Mouse (Mus musculus): ENCODE measurements around the gene Rbm5. TPM values are rescaled to one million over a fixed set of nuclear protein-coding genes. Genes with fewer than 3 reads are reported as not detected.
A peak's percentile ranks its signal among the peaks of the same experiment; 100 is the strongest.

The Rbm5 gene
- polyA plus RNA-seq, 1 experiment from 2014 or later: 204 TPM

- Histone ChIP-seq H3K4me3 (ENCODE audit: low read depth, low read length) (no peak overlapping the region), H3K36me3 (ENCODE audit: control insufficient read depth, insufficient read depth, low read length) (no peaks in the 10 kb centered on the region), H3K9ac (replicated peaks; ENCODE audit: low read depth, low read length) (no peak overlapping the region), H3K4me1 (ENCODE audit: control insufficient read depth, insufficient read depth, low read length) (peaks cover 29% of the 10 kb centered on the region), H3K27ac (ENCODE audit: low read length) (peak overlapping the region; percentile 23; the same call in 1 of the 2 replicates), H3K27me3 (ENCODE audit: control insufficient read depth, insufficient read depth, low read length) (no peaks in the 10 kb centered on the region), H3K9me3 (ENCODE audit: control insufficient read depth, low read depth, low read length) (no peaks in the 10 kb centered on the region), H3K4me2 (replicated peaks; ENCODE audit: low read depth, low read length) (no peak overlapping the region)
- no peak for ATAC-seq (ENCODE audit: insufficient number of reproducible peaks, insufficient read depth, low FRiP score, low read depth)
- whole genome bisulfite sequencing: 91% methylated on average over 1 of the region's 1 CpGs
Observed at GRCm38 (mm10) chr9:107724796-107725195, 46.0 kb downstream of the Rbm5 start.

GRCm38 (mm10) chr9:107723794-107724531 is 46.8 kb downstream of the Rbm5 start:
- H3K4me3 ChIP-seq (ENCODE audit: low read depth, low read length): no peak overlapping the region
- peaks cover 29% of the 10 kb centered on the region for H3K4me1 ChIP-seq (ENCODE audit: control insufficient read depth, insufficient read depth, low read length)

GRCm38 (mm10) chr9:107723292-107723691 is 47.5 kb downstream of the Rbm5 start:
- Histone ChIP-seq H3K36me3 (ENCODE audit: control insufficient read depth, insufficient read depth, low read length) (no peaks in the 10 kb centered on the region), H3K9ac (replicated peaks; ENCODE audit: low read depth, low read length) (no peak overlapping the region), H3K4me2 (replicated peaks; ENCODE audit: low read depth, low read length) (peak overlapping the region; percentile 32), H3K4me1 (ENCODE audit: control insufficient read depth, insufficient read depth, low read length) (peaks cover 29% of the 10 kb centered on the region), H3K9me3 (ENCODE audit: control insufficient read depth, low read depth, low read length) (no peaks in the 10 kb centered on the region), H3K4me3 (ENCODE audit: low read depth, low read length) (no peak overlapping the region), H3K27ac (ENCODE audit: low read length) (peak overlapping the region; percentile 23; the same call in 1 of the 2 replicates), H3K27me3 (ENCODE audit: control insufficient read depth, insufficient read depth, low read length) (no peaks in the 10 kb centered on the region)
- ATAC-seq (ENCODE audit: insufficient number of reproducible peaks, insufficient read depth, low FRiP score, low read depth): peak; percentile 83
- WGBS: 27% methylated on average over 6 of the region's 6 CpGs

More at GRCm38 (mm10) chr9:107723794-107724531, 46.8 kb downstream of the Rbm5 start:
- H3K4me2 ChIP-seq (replicated peaks; ENCODE audit: low read depth, low read length): peak overlapping the region; percentile 32
- WGBS: 1% methylated on average over 10 of the region's 11 CpGs
- peak; percentile 56; the same call in 1 of the 2 replicates for ATAC-seq (ENCODE audit: insufficient number of reproducible peaks, insufficient read depth, low FRiP score, low read depth)
- H3K27me3 ChIP-seq (ENCODE audit: control insufficient read depth, insufficient read depth, low read length): no peaks in the 10 kb centered on the region
- H3K27ac ChIP-seq (ENCODE audit: low read length): peak overlapping the region; percentile 23; the same call in 1 of the 2 replicates
- H3K9me3 ChIP-seq (ENCODE audit: control insufficient read depth, low read depth, low read length): no peaks in the 10 kb centered on the region
- H3K36me3 ChIP-seq (ENCODE audit: control insufficient read depth, insufficient read depth, low read length): no peaks in the 10 kb centered on the region
- no peak overlapping the region for H3K9ac ChIP-seq (replicated peaks; ENCODE audit: low read depth, low read length)

- H3K36me3 ChIP-seq (ENCODE audit: control insufficient read depth, insufficient read depth, low read length): no peaks in the 10 kb centered on the region
- H3K27me3 ChIP-seq (ENCODE audit: control insufficient read depth, insufficient read depth, low read length): no peaks in the 10 kb centered on the region
- no peak overlapping the region for H3K4me3 ChIP-seq (ENCODE audit: low read depth, low read length)
- H3K9me3 ChIP-seq (ENCODE audit: control insufficient read depth, low read depth, low read length): no peaks in the 10 kb centered on the region
- WGBS: 74% methylated on average over 10 of the region's 10 CpGs
- H3K27ac ChIP-seq (ENCODE audit: low read length): no peak overlapping the region
- ATAC-seq (ENCODE audit: insufficient number of reproducible peaks, insufficient read depth, low FRiP score, low read depth): no peak
- H3K4me2 ChIP-seq (replicated peaks; ENCODE audit: low read depth, low read length): no peak overlapping the region
- H3K4me1 ChIP-seq (ENCODE audit: control insufficient read depth, insufficient read depth, low read length): peaks cover 46% of the 10 kb centered on the region
- no peak overlapping the region for H3K9ac ChIP-seq (replicated peaks; ENCODE audit: low read depth, low read length)
Observed at GRCm38 (mm10) chr9:107718781-107719540, 51.8 kb downstream of the Rbm5 start.

- peak; percentile 50; the same call in 1 of the 2 replicates for ATAC-seq (ENCODE audit: insufficient number of reproducible peaks, insufficient read depth, low FRiP score, low read depth)
- H3K4me1 ChIP-seq (ENCODE audit: control insufficient read depth, insufficient read depth, low read length): peaks cover 35% of the 10 kb centered on the region
- no peaks in the 10 kb centered on the region for H3K36me3 ChIP-seq (ENCODE audit: control insufficient read depth, insufficient read depth, low read length)
- no peak overlapping the region for H3K9ac ChIP-seq (replicated peaks; ENCODE audit: low read depth, low read length)
- no peak overlapping the region for H3K4me3 ChIP-seq (ENCODE audit: low read depth, low read length)
- H3K4me2 ChIP-seq (replicated peaks; ENCODE audit: low read depth, low read length): 0 out of 2 replicates have a peak overlapping the region, but pooled peaks have one; percentile 3
- H3K27me3 ChIP-seq (ENCODE audit: control insufficient read depth, insufficient read depth, low read length): no peaks in the 10 kb centered on the region
- no peaks in the 10 kb centered on the region for H3K9me3 ChIP-seq (ENCODE audit: control insufficient read depth, low read depth, low read length)
- 25% methylated on average over 6 of the region's 6 CpGs for WGBS
- H3K27ac ChIP-seq (ENCODE audit: low read length): peak overlapping the region; percentile 66; the same call in 1 of the 2 replicates
Observed at GRCm38 (mm10) chr9:107716951-107717350, 53.8 kb downstream of the Rbm5 start.

- no peak overlapping the region for H3K4me2 ChIP-seq (replicated peaks; ENCODE audit: low read depth, low read length)
Observed at GRCm38 (mm10) chr9:107715632-107716031, 55.2 kb downstream of the Rbm5 start.

GRCm38 (mm10) chr9:107714221-107714952 is 56.4 kb downstream of the Rbm5 start:
- no peak overlapping the region for H3K4me3 ChIP-seq (ENCODE audit: low read depth, low read length)
- no peaks in the 10 kb centered on the region for H3K36me3 ChIP-seq (ENCODE audit: control insufficient read depth, insufficient read depth, low read length)
- no peak overlapping the region for H3K9ac ChIP-seq (replicated peaks; ENCODE audit: low read depth, low read length)
- peak overlapping the region; percentile 84 for H3K27ac ChIP-seq (ENCODE audit: low read length)
- no peaks in the 10 kb centered on the region for H3K9me3 ChIP-seq (ENCODE audit: control insufficient read depth, low read depth, low read length)
- ATAC-seq (ENCODE audit: insufficient number of reproducible peaks, insufficient read depth, low FRiP score, low read depth): peak; percentile 48
- no peaks in the 10 kb centered on the region for H3K27me3 ChIP-seq (ENCODE audit: control insufficient read depth, insufficient read depth, low read length)
- peaks cover 35% of the 10 kb centered on the region for H3K4me1 ChIP-seq (ENCODE audit: control insufficient read depth, insufficient read depth, low read length)
- no peak overlapping the region for H3K4me2 ChIP-seq (replicated peaks; ENCODE audit: low read depth, low read length)
- 9% methylated on average over 12 of the region's 12 CpGs for WGBS

More at GRCm38 (mm10) chr9:107715632-107716031, 55.2 kb downstream of the Rbm5 start:
- H3K4me3 ChIP-seq (ENCODE audit: low read depth, low read length): no peak overlapping the region
- H3K27ac ChIP-seq (ENCODE audit: low read length): no peak overlapping the region
- no peaks in the 10 kb centered on the region for H3K27me3 ChIP-seq (ENCODE audit: control insufficient read depth, insufficient read depth, low read length)
- 67% methylated on average over 2 of the region's 2 CpGs for WGBS
- H3K9me3 ChIP-seq (ENCODE audit: control insufficient read depth, low read depth, low read length): no peaks in the 10 kb centered on the region
- no peaks in the 10 kb centered on the region for H3K36me3 ChIP-seq (ENCODE audit: control insufficient read depth, insufficient read depth, low read length)
- no peak for ATAC-seq (ENCODE audit: insufficient number of reproducible peaks, insufficient read depth, low FRiP score, low read depth)
- peaks cover 35% of the 10 kb centered on the region for H3K4me1 ChIP-seq (ENCODE audit: control insufficient read depth, insufficient read depth, low read length)
- H3K9ac ChIP-seq (replicated peaks; ENCODE audit: low read depth, low read length): 0 out of 2 replicates have a peak overlapping the region, but pooled peaks have one; percentile 3
